Mouse (Mus musculus) kidney, adult 2 months (tissue): ENCODE measurements around the gene Ncf2. TPM values are rescaled to one million over a fixed set of nuclear protein-coding genes. Genes with fewer than 3 reads are reported as not detected.

Experiments
- DNase-seq: peaks from one replicate; pipeline ENCODE4 v3.0.0; 2021
- H3K27ac ChIP-seq: fragments of 200-500 bp; 2 replicates; pipeline ENCODE4 v1.5.1; 2012; ENCODE audit warnings: low read depth, low read length, control low read depth, inconsistent platforms; ENCODE audit not compliant: insufficient read depth
- H3K27me3 ChIP-seq: fragments of 200-500 bp; replicated peaks from 2 replicates; pipeline ENCODE4 v1.6.1; 2012; ENCODE audit warnings: mild to moderate bottlenecking, moderate library complexity, low read length, inconsistent platforms; ENCODE audit not compliant: control insufficient read depth, insufficient read depth
- H3K36me3 ChIP-seq: fragments of 200-500 bp; 2 replicates; pipeline ENCODE4 v1.6.1; 2012; ENCODE audit warnings: mild to moderate bottlenecking, moderate library complexity, low read length, inconsistent platforms; ENCODE audit not compliant: control insufficient read depth, insufficient read depth
- H3K4me1 ChIP-seq: fragments of 200-500 bp; 2 replicates; pipeline ENCODE4 v1.6.1; 2011; ENCODE audit warnings: low read length; ENCODE audit not compliant: control insufficient read depth, insufficient read depth
- H3K4me3 ChIP-seq: fragments of 200-500 bp; 2 replicates; pipeline ENCODE4 v1.5.1; 2011; ENCODE audit warnings: mild to moderate bottlenecking, low read depth, low read length, control low read depth; ENCODE audit not compliant: insufficient read depth
- CTCF ChIP-seq: fragments of 200-500 bp; conservative IDR thresholded peaks from 2 replicates; pipeline ENCODE4 v1.5.1; 2011; ENCODE audit warnings: low read depth, mild to moderate bottlenecking, control low read depth, low read length, moderate library complexity, mixed read lengths; ENCODE audit not compliant: insufficient read depth, insufficient read length
- POLR2A ChIP-seq: fragments of 200-500 bp; IDR thresholded peaks from one replicate; pipeline ENCODE4 v1.6.1; 2011; ENCODE audit warnings: low read depth, low read length, control low read depth
- WGBS: fragments of 180-500 bp; shearing (Covaris S2); methylation state at CpG from one replicate; pipeline ENCODE4 v1.1.7; 2018; 5-methylcytosine and 5-hydroxymethylcytosine counted together
- polyA plus RNA-seq: library from polyadenylated mRNA; depleted of rRNA; stranded (reverse); fragments of >200 nt; gene quantifications from 2 replicates; pipeline ENCODE4 v1.2.3, GENCODE M21; 2012; rRNA removed

Gene Ncf2
- polyA plus RNA-seq, result 2.6 and 4.2 TPM in 2 replicates

- peak; percentile 28 for DNase-seq
- no peaks in the 10 kb centered on the region for H3K4me1 ChIP-seq
- TF ChIP-seq CTCF (no peak), POLR2A (no peak)
- peak within 1 kb of the TSS; percentile 17; the same call in 1 of the 2 replicates for H3K4me3 ChIP-seq
- H3K27me3 ChIP-seq, result no peaks in the 10 kb centered on the region
- peak within 1 kb of the TSS; percentile 49 for H3K27ac ChIP-seq
- no peaks in the 10 kb centered on the region for H3K36me3 ChIP-seq
- 35% methylated on average over 2 of the region's 2 CpGs for WGBS
These were observed at the start of gene Ncf2 for GRCm38 (mm10) chr1:152799897-152800296. Ncf2 (plus strand) TSS chr1:152800194.

DNA sequence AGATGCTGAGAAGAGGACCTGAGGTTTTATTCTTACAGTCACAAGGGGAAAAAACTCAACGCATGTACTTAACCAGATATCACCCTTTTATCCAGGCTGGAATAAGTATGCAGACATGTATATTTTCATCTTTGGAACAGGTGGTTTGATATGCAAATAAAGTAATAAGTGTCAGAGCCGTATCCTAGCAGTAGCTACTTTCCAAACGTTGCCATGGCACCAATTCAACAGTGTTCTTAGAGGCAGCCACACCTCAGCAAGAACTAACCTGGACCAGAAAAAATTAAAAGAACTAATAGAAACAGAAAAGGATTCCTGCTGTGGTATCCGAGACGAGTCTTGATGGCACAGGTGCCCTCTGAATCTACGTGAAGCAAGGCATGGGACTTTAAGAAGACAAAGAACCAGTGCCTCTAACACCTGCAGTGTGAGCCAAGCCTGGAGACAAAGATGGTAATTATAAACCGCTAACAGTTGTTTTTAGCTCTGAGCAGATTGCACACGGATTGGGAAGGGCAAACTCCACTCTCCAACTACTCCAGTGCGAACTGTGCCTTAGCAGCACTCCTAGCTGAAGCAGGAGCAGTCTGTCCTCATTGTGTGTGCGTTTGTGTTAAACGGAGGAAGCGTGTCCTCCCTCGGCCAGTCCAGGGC lies 49.6 kb upstream of the Ncf2 start, which contains the start of gene Apobec4:
TSS of gene Apobec4 (plus strand) at position 240 of the 654 bp plus-strand sequence.
- H3K4me3 ChIP-seq, result no peak within 1 kb of the TSS
- H3K27me3 ChIP-seq, result no peaks in the 10 kb centered on the region
- H3K4me1 ChIP-seq, result no peaks in the 10 kb centered on the region
- H3K36me3 ChIP-seq, result no peaks in the 10 kb centered on the region
- DNase-seq, result peak; percentile 63
- 56% methylated on average over 13 of the region's 13 CpGs for WGBS
- H3K27ac ChIP-seq, result no peak within 1 kb of the TSS
- TF ChIP-seq CTCF (no peak), POLR2A (no peak)

GRCm38 (mm10) chr1:152761791-152762190 lies 38.2 kb upstream of the Ncf2 start:
- H3K36me3 ChIP-seq, result no peaks in the 10 kb centered on the region
- peaks cover 3% of the 10 kb centered on the region; the same call in 1 of the 2 replicates for H3K4me1 ChIP-seq
- WGBS, result 81% methylated on average over 2 of the region's 2 CpGs
- no peak for DNase-seq
- no peaks in the 10 kb centered on the region for H3K27me3 ChIP-seq
- TF ChIP-seq CTCF (no peak), POLR2A (no peak)
- H3K4me3 ChIP-seq, result no peak overlapping the region
- H3K27ac ChIP-seq, result no peak overlapping the region

- TF ChIP-seq CTCF, result no peak
- TF ChIP-seq POLR2A, result peak; percentile 95
- peaks cover 3% of the 10 kb centered on the region; the same call in 1 of the 2 replicates for H3K4me1 ChIP-seq
- H3K4me3 ChIP-seq, result peak within 1 kb of the TSS; percentile 90
- peaks cover 2% of the 10 kb centered on the region for H3K36me3 ChIP-seq
- peak within 1 kb of the TSS; percentile 80 for H3K27ac ChIP-seq
- DNase-seq, result peak; percentile 98
- no peaks in the 10 kb centered on the region for H3K27me3 ChIP-seq
- WGBS, result under 1% methylated on average over 86 of the region's 86 CpGs
These were observed 33.8 kb upstream of the Ncf2 start, which contains the start of the genes Rgl1 and Arpc5 for GRCm38 (mm10) chr1:152766032-152766772. Rgl1 (minus strand) TSS chr1:152766351. Arpc5 (plus strand) TSS chr1:152766542.

- peak; percentile 31 for DNase-seq
- WGBS, result under 1% methylated on average over 60 of the region's 60 CpGs
- H3K36me3 ChIP-seq, result peaks cover 2% of the 10 kb centered on the region
- H3K4me3 ChIP-seq, result peak overlapping the region; percentile 90
- H3K27ac ChIP-seq, result peak overlapping the region; percentile 80
- H3K4me1 ChIP-seq, result peaks cover 3% of the 10 kb centered on the region; the same call in 1 of the 2 replicates
- no peak for TF ChIP-seq CTCF
- no peak for TF ChIP-seq POLR2A
- no peaks in the 10 kb centered on the region for H3K27me3 ChIP-seq
These were observed 32.9 kb upstream of the Ncf2 start for GRCm38 (mm10) chr1:152766804-152767748.

DNA sequence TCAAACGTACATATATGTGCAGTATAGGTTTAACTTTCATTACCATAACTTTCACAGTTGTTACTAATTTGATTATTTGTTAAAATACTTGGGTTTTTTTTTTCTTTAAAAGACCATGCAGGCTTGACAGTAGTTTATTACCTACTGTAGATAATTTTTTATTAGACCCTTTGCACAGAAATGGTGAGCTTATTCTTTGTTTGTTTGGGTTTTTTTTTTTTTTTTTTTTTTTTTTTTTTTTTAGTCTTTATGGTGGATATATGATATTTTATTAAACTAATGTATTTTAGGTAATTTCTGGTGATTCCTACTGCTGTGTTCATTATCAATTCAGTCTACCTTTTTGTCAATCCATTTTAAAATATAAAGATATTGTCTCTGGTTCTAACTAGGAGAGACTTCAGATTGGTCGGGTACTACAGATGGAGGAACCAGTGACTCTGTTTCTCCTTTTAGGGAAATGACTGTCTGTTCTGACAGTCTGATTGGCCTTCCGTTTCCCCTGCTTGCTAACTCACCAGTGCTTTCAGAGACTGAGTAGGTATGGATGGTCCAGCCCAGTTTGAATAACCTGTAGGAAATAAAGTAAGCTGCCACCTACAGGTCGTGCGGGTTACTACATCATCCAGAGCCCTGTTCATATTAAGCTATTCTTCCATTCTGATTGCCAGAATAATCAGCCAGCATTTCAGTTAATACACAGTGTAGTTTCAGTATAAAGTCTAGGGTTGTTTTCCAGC lies 32.1 kb upstream of the Ncf2 start:
- DNase-seq, result peak; percentile 90
- no peak overlapping the region for H3K27ac ChIP-seq
- TF ChIP-seq CTCF (peak; percentile 39), POLR2A (no peak)
- 6% methylated on average over 5 of the region's 5 CpGs for whole genome bisulfite sequencing
- H3K27me3 ChIP-seq, result no peaks in the 10 kb centered on the region
- H3K36me3 ChIP-seq, result peaks cover 7% of the 10 kb centered on the region
- H3K4me3 ChIP-seq, result 0 out of 2 replicates have a peak overlapping the region, but pooled peaks have one; percentile 19
- H3K4me1 ChIP-seq, result peaks cover 3% of the 10 kb centered on the region; the same call in 1 of the 2 replicates
